Mouse (Mus musculus) kidney, adult 2 months (tissue): ENCODE data around the gene Psme1. TPM values are rescaled to one million over a fixed set of nuclear protein-coding genes. Genes with fewer than 3 reads are reported as not detected.

Source experiments
- DNase-seq: peaks from one replicate; pipeline ENCODE4 v3.0.0; 2021
- H3K27ac ChIP-seq: fragments of 200-500 bp; 2 replicates; pipeline ENCODE4 v1.5.1; 2012; ENCODE audit warnings: low read depth, low read length, control low read depth, inconsistent platforms; ENCODE audit not compliant: insufficient read depth
- H3K27me3 ChIP-seq: fragments of 200-500 bp; replicated peaks from 2 replicates; pipeline ENCODE4 v1.6.1; 2012; ENCODE audit warnings: mild to moderate bottlenecking, moderate library complexity, low read length, inconsistent platforms; ENCODE audit not compliant: control insufficient read depth, insufficient read depth
- H3K36me3 ChIP-seq: fragments of 200-500 bp; 2 replicates; pipeline ENCODE4 v1.6.1; 2012; ENCODE audit warnings: mild to moderate bottlenecking, moderate library complexity, low read length, inconsistent platforms; ENCODE audit not compliant: control insufficient read depth, insufficient read depth
- H3K4me1 ChIP-seq: fragments of 200-500 bp; 2 replicates; pipeline ENCODE4 v1.6.1; 2011; ENCODE audit warnings: low read length; ENCODE audit not compliant: control insufficient read depth, insufficient read depth
- H3K4me3 ChIP-seq: fragments of 200-500 bp; 2 replicates; pipeline ENCODE4 v1.5.1; 2011; ENCODE audit warnings: mild to moderate bottlenecking, low read depth, low read length, control low read depth; ENCODE audit not compliant: insufficient read depth
- CTCF ChIP-seq: fragments of 200-500 bp; conservative IDR thresholded peaks from 2 replicates; pipeline ENCODE4 v1.5.1; 2011; ENCODE audit warnings: low read depth, mild to moderate bottlenecking, control low read depth, low read length, moderate library complexity, mixed read lengths; ENCODE audit not compliant: insufficient read depth, insufficient read length
- POLR2A ChIP-seq: fragments of 200-500 bp; IDR thresholded peaks from one replicate; pipeline ENCODE4 v1.6.1; 2011; ENCODE audit warnings: low read depth, low read length, control low read depth
- WGBS: fragments of 180-500 bp; shearing (Covaris S2); methylation state at CpG from one replicate; pipeline ENCODE4 v1.1.7; 2018; 5-methylcytosine and 5-hydroxymethylcytosine counted together
- polyA plus RNA-seq: library from polyadenylated mRNA; depleted of rRNA; stranded (reverse); fragments of >200 nt; gene quantifications from 2 replicates; pipeline ENCODE4 v1.2.3, GENCODE M21; 2012

Gene Psme1
- polyA plus RNA-seq, 1 experiment: 77.5 TPM

DNA sequence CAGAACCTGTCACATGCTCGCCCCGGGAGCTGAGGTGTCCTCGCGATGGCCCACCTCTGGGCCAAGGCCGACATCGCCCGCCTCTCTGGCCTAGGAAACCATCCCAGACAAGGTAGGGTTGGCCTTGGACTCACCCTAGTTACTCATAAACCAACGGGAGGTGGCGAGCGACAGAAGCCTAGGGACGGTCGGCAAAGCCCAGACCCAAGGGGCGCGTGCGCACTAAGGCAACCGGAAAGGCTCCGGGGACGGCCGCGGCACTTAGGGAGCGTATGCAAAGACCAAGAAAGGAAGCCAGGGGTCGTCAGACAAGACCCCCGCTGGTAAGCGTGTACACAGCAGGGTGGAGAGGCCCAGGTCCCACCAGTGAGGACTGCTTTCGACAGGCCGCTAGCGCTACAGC is 18.1 kb upstream of the Psme1 start, which contains the start of gene Dcaf11:
Gene Dcaf11 (plus strand): TSS at position 208 of the 403 bp plus-strand sequence.
- H3K4me1 ChIP-seq: peaks cover 12% of the 10 kb centered on the region
- no peaks in the 10 kb centered on the region; the same call in 1 of the 2 replicates for H3K36me3 ChIP-seq
- peak; percentile 97 for DNase-seq
- TF ChIP-seq POLR2A: peak; percentile 91
- 0 out of 2 replicates have a peak, but pooled peaks have one; percentile 8 for TF ChIP-seq CTCF
- H3K4me3 ChIP-seq: peak within 1 kb of the TSS; percentile 79
- H3K27me3 ChIP-seq: no peaks in the 10 kb centered on the region
- peak within 1 kb of the TSS; percentile 98 for H3K27ac ChIP-seq
- WGBS: under 1% methylated on average over 27 of the region's 27 CpGs

DNA sequence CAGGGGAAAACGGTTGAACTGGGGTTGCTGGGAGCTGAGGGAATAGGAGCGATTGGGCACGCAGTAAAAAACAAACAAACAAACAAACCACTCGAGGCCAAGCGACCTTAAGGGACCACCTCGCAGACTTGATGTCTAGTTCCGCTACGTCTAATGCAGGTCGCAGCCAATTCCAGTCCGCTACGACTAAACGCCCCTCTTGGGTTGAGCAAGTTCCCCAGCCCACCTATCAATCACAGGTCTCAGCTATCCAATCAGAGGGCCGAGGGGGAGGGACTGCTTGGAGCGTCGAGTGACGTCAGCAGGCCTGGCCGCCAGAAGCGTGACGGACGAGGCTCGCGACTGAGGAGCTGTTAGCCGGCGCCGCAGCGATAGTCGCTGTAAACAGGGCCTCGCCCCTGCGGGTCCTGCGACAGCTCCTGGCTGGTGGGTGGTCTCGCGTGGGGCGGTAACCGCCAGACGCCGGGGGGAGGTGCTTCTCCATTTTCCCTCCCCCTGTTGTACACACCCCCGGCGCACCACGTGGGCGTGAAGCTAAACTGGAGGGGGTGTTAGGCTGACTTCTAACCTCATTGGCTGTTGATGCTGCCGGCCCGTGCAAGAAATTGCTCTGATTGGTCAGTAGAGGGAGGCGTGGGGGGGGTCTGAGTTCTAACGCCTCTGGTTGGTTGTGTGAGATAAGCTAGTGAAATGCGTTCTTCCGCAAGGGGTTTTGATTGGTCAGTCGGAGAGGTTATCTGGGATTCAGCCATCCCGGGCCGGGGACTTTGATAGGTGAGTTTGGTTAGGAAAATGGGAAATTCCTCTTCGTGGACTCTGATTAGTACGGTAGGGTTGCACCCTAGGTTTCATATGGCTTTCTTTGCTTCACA is 17.5 kb upstream of the Psme1 start, which contains the start of gene A730061H03Rik:
Gene A730061H03Rik (minus strand): TSS at position 205 of the 872 bp plus-strand sequence.
- peaks cover under 1% of the 10 kb centered on the region; the same call in 1 of the 2 replicates for H3K36me3 ChIP-seq
- peak; percentile 79 for TF ChIP-seq POLR2A
- TF ChIP-seq CTCF: no peak
- WGBS: under 1% methylated on average over 51 of the region's 51 CpGs
- DNase-seq: peak; percentile 100
- no peaks in the 10 kb centered on the region for H3K27me3 ChIP-seq
- H3K4me3 ChIP-seq: peak within 1 kb of the TSS; percentile 79
- peaks cover 12% of the 10 kb centered on the region for H3K4me1 ChIP-seq
- H3K27ac ChIP-seq: peak within 1 kb of the TSS; percentile 98

DNA sequence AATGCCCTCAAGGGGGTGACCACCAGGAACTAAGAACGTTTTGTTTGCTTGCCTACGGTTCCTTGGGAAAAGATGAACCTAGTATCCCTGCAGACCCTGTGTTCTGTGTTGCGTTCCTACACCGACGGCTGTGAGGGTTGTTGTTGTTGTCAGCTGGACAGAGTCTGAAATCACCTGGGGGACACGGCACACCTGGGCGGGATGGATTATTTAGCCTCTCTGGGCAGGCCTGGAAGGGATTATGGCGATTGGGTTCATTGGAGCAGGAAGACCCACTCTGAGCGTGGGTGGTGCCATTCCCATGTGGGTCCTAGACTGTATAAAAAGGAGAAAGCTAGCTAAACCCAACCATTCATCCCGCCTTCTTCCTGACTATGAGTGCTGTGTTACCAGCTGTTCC is 16.1 kb upstream of the Psme1 start:
- TF ChIP-seq CTCF (no peak), POLR2A (no peak)
- peak overlapping the region; percentile 33; the same call in 1 of the 2 replicates for H3K27ac ChIP-seq
- peak; percentile 34 for DNase-seq
- peaks cover 2% of the 10 kb centered on the region; the same call in 1 of the 2 replicates for H3K36me3 ChIP-seq
- peak overlapping the region; percentile 43 for H3K4me3 ChIP-seq
- H3K4me1 ChIP-seq: peaks cover 13% of the 10 kb centered on the region
- WGBS: 47% methylated on average over 10 of the region's 10 CpGs
- no peaks in the 10 kb centered on the region for H3K27me3 ChIP-seq

DNA sequence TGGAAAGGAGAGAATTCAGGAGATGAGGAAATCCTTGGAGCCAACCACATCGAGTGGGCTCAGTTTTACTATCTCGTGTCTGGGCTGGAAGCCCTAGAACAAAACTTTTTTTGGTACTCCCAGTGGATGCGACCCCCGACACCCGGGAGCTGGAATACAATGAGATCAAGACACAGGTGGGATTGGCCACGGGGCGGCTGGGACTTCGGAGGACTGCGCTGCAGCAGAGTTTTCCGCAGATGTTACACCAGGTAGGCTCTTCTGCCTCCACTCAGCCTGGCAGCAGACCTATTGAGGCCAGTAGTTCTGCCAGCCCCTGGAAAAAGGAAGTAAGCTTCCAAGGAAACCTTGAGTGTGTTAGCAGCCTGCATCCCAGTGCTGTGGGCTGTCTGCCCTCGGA is 14.7 kb upstream of the Psme1 start:
- Histone ChIP-seq H3K4me3 (no peak overlapping the region), H3K27me3 (no peaks in the 10 kb centered on the region), H3K27ac (no peak overlapping the region), H3K4me1 (peaks cover 19% of the 10 kb centered on the region), H3K36me3 (peaks cover 2% of the 10 kb centered on the region; the same call in 1 of the 2 replicates)
- 95% methylated on average over 11 of the region's 11 CpGs for WGBS
- no peak for TF ChIP-seq CTCF
- no peak for TF ChIP-seq POLR2A
- DNase-seq: no peak

DNA sequence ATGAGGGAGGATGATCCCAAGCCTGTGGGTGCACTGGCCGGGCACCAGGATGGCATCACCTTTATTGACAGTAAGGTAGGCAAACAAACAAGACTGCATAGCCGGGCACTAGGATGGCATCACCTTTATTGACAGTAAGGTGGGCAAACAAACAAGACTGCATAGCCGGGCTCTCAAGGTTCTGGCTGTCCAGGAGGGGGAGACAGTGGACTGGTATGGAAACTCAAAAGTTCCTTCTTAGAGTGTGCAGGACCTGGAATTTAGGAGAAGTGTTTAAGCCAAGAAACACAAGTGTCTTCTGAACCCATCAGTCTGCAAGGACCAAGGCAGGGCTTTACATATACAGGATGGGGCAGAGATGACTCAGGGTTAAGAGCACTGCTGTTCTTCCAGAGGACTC is 12.2 kb upstream of the Psme1 start:
- no peak for DNase-seq
- Histone ChIP-seq H3K4me3 (no peak overlapping the region), H3K4me1 (peaks cover 19% of the 10 kb centered on the region), H3K27ac (no peak overlapping the region), H3K27me3 (no peaks in the 10 kb centered on the region), H3K36me3 (peaks cover 5% of the 10 kb centered on the region; the same call in 1 of the 2 replicates)
- no peak for TF ChIP-seq POLR2A
- TF ChIP-seq CTCF: peak; percentile 43; the same call in 1 of the 2 replicates
- 83% methylated on average over 3 of the region's 3 CpGs for WGBS

DNA sequence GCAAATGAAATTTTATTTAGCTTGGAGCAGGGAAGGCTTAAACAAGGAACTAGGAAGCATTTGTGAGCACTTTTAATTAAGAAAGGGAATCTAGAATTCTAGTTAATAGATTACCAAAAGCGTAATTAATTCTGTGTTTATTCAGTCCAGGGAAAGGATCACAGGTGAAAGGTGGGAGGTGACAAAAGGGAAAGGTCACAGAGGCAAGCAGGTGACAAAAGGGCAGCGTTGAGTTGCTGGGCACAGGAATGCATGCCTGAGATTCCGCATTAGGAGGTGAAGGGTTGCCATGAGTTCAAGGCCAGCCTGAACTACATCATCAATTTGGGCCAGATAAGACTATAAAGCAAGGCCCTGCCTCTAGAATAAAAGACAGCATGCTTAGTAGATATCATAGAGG is 10.4 kb upstream of the Psme1 start:
- TF ChIP-seq POLR2A (no peak), CTCF (no peak)
- Histone ChIP-seq H3K36me3 (peaks cover 5% of the 10 kb centered on the region; the same call in 1 of the 2 replicates), H3K4me3 (no peak overlapping the region), H3K27me3 (no peaks in the 10 kb centered on the region), H3K27ac (peak overlapping the region; percentile 85), H3K4me1 (peaks cover 11% of the 10 kb centered on the region; the same call in 1 of the 2 replicates)
- 40% methylated on average over 3 of the region's 3 CpGs for WGBS
- DNase-seq: peak; percentile 68

DNA sequence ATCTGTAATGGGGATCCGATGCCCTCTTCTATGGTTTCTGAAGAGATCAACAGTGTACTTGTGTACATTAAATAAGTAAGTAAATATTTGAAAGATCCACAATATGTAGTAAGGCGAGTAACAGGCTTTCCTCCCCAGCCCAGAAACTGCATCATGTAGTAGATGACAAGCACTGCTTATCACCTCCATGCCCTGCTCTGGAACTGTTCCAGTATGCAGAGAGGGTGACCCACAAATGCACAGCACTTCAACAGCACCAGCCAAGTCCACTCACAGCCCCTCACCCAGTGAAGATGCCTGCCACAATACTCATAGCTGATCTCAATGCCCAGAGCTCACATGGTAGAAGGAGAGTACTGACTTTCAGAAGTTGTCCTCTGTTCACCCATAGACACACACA is 7.3 kb upstream of the Psme1 start:
- no peak for DNase-seq
- Histone ChIP-seq H3K4me3 (no peak overlapping the region), H3K27me3 (no peaks in the 10 kb centered on the region), H3K4me1 (peaks cover 15% of the 10 kb centered on the region; the same call in 1 of the 2 replicates), H3K27ac (no peak overlapping the region), H3K36me3 (peaks cover 3% of the 10 kb centered on the region; the same call in 1 of the 2 replicates)
- WGBS: 96% methylated on average over 2 of the region's 2 CpGs
- no peak for TF ChIP-seq POLR2A
- TF ChIP-seq CTCF: no peak
